Mouse (Mus musculus) E14TG2a.4 (cell line): ENCODE measurements around the gene Ttc33.

Experiments used
- H3K27me3 ChIP-seq: 2 replicates; pipeline ENCODE4 v1.6.1; 2014; ENCODE audit warnings: low read length, control low read depth; ENCODE audit not compliant: insufficient read depth
- H3K36me3 ChIP-seq: 2 replicates; pipeline ENCODE4 v1.6.1; 2014; ENCODE audit warnings: low read length, control low read depth; ENCODE audit not compliant: insufficient read depth
- H3K4me1 ChIP-seq: replicated peaks from 2 replicates; pipeline ENCODE4 v1.6.1; 2014; ENCODE audit warnings: low read depth, low read length, control low read depth
- H3K4me3 ChIP-seq: replicated peaks from 2 replicates; pipeline ENCODE4 v1.5.1; 2014; ENCODE audit warnings: mild to moderate bottlenecking, low read length
- H3K9me3 ChIP-seq: 2 replicates; pipeline ENCODE4 v1.6.1; 2014; ENCODE audit warnings: low read length, control low read depth
- CTCF ChIP-seq: conservative IDR thresholded peaks from 2 replicates; pipeline ENCODE4 v1.5.1; 2014; ENCODE audit warnings: low read length
- NANOG ChIP-seq: IDR thresholded peaks from 2 replicates; pipeline ENCODE4 v1.6.1; 2014; ENCODE audit warnings: borderline replicate concordance, low read length, mixed read lengths
- POU5F1 ChIP-seq: IDR thresholded peaks from 2 replicates; pipeline ENCODE4 v1.6.1; 2014; ENCODE audit warnings: low read length, borderline replicate concordance

The Ttc33 gene

DNA sequence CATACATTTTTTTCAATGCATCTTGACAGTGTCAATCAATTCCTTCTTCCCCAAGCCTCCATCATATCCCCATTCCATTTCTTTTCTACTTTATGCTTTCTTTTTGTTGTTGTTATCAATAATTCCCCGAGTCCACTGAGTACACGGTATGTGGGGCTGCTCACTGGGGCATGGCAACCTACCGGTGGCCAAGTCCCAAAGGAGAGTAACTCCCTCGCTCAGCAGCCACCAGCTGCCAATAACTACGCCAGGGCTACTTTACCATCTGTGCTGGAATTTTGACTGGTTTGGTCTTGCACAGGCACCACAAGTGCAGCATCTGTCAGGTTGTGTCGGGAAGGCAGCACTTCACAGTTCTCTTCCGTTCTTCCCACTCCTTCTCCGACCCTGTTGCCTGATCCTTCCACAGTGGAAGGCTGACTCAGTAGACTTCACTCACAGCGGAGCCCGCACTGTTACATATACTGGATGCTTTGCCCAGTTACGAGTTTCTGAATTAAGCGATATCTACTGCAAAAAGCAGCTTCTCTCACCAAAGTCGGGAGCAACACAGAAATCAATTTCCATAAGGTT, 76.9 kb downstream of the Ttc33 start:
- H3K27me3 ChIP-seq: peaks cover 3% of the 10 kb centered on the region; the same call in 1 of the 2 replicates
- H3K9me3 ChIP-seq: no peaks in the 10 kb centered on the region
- TF ChIP-seq NANOG (no peak), POU5F1 (no peak), CTCF (no peak)
- no peaks in the 10 kb centered on the region for H3K4me1 ChIP-seq
- H3K4me3 ChIP-seq: no peak overlapping the region
- H3K36me3 ChIP-seq: no peaks in the 10 kb centered on the region

DNA sequence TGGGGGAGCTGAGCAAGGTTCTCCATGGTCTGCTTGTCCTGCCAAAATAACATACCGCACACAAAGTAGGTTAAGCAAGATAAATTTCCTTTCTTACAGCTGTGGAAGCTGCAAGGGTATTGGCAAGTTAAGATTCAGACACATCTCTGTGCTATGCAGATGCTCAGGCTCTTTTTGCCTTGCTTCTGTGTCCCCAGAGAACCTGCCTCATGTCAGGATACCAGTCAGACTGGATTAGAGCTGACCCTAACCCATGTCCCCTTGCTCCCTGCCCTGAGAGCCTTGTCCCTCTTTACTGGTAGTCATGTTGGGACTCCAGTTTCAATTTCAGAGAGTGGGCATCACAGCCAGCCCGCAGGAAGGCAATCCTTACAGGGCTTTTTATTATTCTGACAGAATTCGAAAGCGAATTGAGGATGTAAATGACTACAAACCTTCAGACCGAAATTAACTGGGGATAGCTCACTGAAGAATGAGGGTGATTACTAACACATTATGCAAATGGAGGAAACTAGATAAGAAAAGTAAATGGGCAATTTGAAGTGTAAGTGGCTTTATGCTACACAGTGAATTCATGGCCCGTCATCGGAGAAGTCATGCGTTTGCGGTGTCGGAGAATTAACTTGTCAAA, 77.7 kb downstream of the Ttc33 start:
- H3K4me3 ChIP-seq: no peak overlapping the region
- no peaks in the 10 kb centered on the region for H3K4me1 ChIP-seq
- H3K27me3 ChIP-seq: peaks cover 3% of the 10 kb centered on the region; the same call in 1 of the 2 replicates
- TF ChIP-seq NANOG: no peak
- no peak for TF ChIP-seq POU5F1
- no peak for TF ChIP-seq CTCF
- no peaks in the 10 kb centered on the region for H3K9me3 ChIP-seq
- H3K36me3 ChIP-seq: no peaks in the 10 kb centered on the region

DNA sequence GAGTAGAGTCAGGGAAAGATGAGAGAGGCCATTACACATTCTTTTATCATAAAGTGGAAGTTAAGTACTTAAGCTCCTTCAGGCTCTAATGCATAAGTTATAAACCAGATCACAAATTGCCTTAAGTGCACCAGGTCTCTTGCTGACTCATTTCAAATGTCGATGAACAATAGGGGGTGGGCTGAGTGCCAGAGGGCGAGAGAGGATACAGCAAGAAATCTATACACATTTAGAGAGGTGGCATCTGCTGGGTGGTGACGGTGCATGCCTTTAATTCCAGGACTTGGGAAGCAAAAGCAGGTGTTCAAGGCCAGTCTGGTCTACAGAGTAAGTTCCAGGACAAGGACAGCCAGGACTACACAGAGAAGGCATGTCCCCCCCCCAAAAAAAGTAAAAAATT, 80.8 kb downstream of the Ttc33 start:
- no peak for TF ChIP-seq NANOG
- no peaks in the 10 kb centered on the region for H3K4me1 ChIP-seq
- peaks cover 3% of the 10 kb centered on the region; the same call in 1 of the 2 replicates for H3K27me3 ChIP-seq
- H3K4me3 ChIP-seq: no peak overlapping the region
- H3K9me3 ChIP-seq: no peaks in the 10 kb centered on the region
- H3K36me3 ChIP-seq: no peaks in the 10 kb centered on the region
